Mouse (Mus musculus) CH12F3 (cell line): ENCODE measurements around the gene Ldlrad2.
"Not testable (repeated sequence)": the region's sequence is repeated elsewhere in the genome, so short reads cannot be mapped to it uniquely, and the experiment has no call there.

Source experiments
- in situ Hi-C: fragments of 300-500 bp; cut with MboI; formaldehyde crosslinking; loops from 2 replicates; pipeline ENCODE4 v1.14.3; 2020; ENCODE audit warnings: low sequenced_read_pairs

Ldlrad2 gene

DNA sequence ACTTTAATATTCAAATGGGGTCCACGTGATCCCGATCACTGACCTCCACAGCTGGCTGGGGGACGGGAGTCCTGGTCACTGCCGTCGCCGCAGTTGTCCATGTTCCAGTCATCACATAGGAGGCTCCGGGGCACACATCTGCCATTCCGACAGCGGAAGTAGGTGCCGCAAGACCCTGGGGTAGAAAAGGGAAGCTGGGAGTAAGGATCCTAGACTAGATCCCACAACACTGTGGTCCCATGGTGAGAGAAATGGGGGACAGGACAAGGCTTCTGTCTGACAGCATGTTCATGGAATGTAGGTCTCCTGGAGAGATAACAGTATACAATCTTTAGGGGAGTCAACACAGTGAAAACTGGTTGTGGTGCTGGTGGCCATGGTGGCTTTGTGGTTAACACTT lies at the start of gene Ldlrad2:
TSS of gene Ldlrad2 (minus strand) at position 101 of the 400 bp plus-strand sequence.
- in situ Hi-C loops, result no loop called here

DNA sequence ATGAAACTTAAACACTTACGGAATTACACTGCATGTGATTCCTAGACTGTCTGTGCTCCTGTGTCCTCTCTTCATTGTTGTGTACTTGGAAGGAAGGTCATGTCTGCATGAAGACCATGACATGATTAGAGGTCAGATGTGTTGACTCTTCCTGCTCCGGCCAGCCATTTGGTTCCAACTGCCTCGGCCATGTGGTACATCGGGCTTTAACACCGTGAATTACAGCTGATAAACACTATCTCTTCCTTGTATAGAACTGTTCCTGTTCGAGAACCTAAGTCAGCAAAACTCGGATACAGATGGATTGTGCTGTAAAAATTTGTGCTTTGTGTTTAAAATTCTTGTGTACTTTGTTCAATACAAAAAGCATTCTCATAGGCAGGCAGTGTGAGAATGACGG lies 48.5 kb upstream of the Ldlrad2 start:
- in situ Hi-C loops, result no loop called here

DNA sequence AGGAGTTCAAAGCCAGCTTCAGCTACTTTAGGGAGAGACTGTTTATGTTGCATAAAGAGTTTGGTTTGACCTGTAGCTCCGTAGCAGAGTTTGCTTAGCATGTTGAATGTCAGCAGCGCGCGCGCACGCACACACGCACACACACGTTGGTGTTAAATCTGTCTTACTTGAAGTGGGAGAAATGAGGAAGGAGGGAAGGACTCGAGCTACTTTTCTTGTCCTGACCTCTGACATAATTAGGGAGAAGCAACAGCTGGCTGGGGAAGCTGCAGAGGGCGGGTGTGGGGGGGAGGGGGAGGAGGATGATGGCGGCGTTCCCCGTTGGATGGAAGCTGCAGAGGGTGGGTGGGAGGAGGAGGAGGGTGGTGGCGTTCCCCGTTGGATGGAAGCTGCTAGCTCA lies 35.9 kb upstream of the Ldlrad2 start:
- in situ Hi-C loops, result no loop called here

DNA sequence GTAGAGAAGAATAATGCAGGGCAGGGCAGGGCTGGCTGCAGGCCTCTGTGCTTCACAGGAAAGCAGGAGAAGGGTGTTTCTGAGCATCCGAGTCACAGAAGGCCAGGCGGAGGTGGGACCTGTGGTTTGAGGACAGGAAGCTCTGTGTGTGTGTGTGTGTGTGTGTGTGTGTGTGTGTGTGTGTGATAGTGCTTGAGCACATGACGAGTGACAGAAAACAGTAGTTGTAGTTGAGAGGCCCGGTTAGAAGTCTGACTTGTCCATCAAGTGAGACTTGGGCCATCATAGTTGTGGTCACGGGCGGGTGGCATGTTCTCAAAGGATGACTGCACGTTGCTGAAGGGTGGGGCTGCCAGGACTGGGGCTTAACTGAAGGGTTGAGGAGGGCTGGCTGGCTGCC lies 35.3 kb upstream of the Ldlrad2 start:
- in situ Hi-C loops, result no loop called here

DNA sequence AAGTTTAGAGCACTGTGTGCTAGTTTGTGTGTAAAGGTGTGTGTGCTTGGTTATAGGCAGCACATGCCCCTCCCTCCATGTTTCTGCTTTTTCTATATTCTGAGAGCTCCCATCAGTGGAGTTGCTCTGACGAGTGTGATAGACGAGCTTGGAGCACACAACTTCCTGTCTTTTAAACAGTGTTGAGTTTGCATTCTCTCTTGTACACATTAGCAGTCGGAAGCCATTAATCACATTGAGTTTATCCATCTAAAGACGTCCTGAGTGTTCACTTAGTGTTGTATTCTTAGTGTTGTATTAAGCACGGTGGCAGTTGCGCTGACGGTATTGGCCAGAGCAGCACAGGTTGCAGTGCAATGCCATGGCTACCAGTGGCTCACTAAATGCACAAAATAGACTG lies 34.9 kb upstream of the Ldlrad2 start:
- in situ Hi-C loops, result no loop called here

DNA sequence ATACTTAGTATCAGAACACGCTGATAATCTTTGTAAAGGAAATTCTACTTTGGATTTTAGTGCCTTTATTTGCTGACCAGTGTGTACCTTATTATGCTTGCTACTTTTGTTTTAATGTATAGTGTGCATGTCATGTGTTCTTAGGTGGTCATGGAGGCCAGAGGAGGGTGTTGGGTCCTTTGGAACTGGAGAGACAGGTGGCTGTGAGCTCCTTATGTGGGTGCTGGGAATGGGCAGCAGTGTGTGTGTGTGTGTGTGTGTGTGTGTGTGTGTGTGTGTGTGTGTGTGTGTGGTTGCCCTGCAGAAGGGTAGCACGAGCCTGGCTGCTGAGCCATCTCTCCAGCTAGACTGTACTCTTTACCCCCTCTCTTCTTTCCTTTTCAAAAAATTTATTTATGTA lies 32.7 kb upstream of the Ldlrad2 start:
- in situ Hi-C loops, result no loop called here

DNA sequence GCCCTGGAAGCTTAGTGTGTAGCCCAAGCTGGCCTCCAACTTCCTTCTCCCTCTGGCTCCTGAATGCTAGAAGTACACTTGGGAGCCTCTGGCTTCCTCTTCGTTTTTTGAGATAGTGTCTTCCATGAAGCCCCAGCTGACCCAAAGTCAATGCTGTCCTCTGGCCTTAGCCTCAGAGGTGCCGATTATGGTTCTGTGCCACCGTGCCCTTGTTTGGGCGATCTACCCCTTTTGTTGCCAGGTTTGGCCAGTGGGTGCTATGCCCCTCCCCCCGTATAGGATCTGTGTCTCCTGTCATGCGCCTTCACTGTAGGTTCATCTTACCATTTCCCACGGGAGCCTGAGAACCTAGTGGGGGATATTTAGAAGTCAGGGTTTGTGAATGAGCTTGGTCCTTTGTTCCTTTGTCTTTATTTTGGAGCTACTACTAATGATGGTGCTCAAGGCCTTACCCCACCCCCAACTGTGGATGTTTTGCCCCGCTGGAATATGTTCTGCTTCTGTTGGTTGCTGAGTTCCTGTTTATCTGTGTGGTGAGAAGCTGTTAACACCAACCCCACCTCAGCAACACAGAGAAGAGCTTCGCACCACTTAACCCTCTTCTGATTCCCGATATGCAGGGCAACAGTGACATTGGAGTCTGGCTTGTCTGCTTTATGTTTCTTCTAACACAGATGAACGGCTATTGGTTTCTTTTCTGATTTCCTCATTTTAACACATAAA lies 29.2 kb upstream of the Ldlrad2 start:
- in situ Hi-C loops, result no loop called here

DNA sequence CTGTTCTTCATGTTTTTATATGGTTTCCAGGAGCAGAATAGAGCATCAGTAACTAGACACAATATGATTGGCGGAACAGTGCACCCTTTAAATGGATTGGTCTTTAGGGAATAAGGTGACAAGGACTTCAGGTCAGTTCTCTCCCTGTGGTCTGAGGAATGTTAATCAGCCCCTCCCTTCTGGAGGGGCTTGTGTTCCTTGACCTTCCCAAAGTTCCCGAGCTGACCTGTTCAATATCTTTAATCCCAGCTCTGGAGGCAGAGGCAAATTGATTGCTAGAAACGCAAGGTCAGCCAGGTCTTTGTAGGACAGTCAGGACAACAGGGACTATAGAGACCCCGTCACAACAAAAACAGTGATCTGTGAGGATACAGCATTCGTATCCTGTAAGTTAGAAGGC lies 24.2 kb upstream of the Ldlrad2 start:
- in situ Hi-C loops, result no loop called here

DNA sequence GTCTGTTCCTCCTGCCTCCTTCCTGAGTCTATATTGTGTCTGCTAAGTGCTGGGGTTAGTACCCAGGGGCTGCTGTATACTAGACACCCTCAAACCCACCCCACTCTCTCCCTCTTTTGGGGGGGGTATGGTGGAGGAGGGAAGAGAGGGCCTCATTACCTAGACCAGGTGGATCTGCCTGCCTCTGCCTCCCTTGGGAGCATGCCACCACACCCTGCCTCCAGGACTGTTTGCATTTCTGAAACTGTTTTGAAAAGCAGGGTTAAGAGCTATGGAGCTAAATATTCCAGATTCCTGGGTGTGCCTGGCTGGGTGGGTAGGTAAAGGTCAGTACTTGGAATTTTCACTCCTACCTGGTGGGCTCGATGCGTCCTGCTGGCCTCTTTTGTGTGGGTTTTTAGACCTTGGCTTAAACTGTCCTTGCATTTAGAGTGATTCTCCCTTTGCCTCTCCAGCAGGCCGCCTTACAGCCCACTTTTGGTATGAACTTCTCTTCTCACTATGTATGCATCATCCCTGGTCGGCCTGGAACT lies 22.8 kb upstream of the Ldlrad2 start:
- in situ Hi-C loops, result no loop called here

DNA sequence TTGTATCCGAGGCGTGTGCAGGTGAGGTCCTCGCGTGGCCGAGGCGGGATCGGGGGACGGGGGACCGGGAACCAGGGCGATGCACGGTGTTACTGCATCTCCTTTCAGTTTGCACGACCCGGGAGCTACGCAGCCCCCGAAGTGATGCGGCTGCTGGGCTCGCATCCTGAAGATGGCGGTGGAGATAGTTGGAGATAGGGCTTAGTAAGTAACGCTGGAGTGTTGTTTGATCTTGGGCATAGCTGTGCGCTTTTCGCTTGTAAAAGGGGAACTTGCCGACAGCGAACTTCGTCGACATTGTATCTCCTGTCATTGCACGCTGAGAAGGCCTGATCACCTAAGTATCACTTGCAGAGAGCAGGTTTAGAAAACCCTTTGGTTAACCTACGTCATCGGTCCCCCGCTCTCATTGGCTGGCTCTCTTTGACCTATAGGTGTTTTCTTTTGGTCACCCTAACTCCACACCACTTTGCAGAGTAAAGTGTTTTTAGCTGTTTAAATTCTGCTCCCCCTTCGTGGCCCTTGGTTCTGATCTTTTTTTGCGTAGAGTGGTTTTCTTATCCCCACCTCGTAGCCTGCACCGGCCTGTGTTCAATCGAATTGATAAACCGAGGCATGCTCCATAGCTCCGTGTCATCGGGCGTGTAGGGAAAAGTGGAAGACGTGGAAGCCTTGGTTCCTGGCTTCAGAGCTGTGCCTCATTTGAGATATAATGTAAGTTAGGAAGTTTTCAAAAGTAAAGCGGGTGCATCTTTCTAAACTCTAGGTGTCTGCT lies 20.3 kb upstream of the Ldlrad2 start:
- in situ Hi-C loops, result no loop called here

DNA sequence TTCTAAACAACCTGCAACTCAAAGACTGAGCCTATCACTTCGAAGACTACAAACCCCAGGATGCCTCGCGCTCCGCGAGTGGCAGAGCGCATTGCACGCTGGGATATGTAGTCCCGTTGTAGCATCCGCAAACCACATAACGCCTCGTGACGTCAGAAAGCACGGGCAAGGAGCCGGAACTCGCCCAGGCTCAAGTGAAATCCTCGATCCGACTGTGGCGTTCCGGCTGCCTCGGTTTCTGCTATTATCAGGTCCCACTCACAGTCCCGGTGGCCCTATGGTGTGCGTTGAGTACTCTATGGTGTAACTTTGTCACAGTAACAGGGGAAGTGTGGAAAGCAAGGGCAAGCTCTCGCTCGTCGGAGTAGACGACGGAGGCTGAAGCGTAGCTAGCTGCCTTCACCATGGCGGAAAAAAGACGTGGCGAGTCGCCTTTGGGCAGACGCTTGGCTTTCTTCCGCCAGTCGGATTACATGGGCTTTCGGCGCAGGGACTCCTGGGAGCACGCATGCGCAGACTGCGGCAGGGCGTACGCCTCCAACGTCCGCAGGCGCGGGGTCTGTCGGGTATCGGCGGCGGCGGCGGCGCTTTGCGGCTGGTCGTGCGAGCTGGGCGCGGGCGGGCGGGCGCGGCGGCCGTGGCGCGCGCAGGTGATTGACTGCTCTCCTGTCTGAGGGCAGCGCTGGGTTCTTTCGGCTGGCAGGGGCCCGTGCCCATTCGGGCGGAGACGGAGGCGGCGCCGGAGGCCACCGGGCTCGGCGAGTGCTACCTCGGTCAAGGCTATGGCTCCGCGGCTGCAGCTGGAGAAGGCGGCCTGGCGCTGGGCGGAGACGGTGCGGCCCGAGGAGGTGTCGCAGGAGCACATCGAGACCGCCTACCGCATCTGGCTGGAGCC lies 19.5 kb upstream of the Ldlrad2 start, which contains the start of gene Usp48:
TSS of gene Usp48 (plus strand) at position 155 of the 895 bp plus-strand sequence.
- in situ Hi-C loops, result no loop called here

DNA sequence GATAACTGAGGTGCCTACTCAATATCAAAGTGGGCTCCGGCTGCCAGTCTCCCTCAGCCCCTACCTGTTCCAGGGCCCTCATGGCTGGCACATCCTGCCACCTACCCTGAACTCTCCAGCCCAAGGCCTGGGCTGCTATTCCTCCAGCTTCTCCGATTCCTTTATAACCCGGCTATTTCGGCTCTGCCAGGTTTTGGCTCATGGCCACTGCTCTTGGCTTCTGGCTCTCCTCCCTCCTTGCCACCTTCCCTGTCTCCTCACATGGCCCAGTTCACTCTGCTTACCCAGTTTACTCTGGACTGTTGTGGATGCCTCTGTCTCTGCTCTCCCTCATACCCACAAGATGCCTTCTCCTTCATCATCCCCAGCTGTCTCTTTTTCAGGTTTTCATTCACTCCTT lies 16.6 kb upstream of the Ldlrad2 start:
- in situ Hi-C loops, result no loop called here

DNA sequence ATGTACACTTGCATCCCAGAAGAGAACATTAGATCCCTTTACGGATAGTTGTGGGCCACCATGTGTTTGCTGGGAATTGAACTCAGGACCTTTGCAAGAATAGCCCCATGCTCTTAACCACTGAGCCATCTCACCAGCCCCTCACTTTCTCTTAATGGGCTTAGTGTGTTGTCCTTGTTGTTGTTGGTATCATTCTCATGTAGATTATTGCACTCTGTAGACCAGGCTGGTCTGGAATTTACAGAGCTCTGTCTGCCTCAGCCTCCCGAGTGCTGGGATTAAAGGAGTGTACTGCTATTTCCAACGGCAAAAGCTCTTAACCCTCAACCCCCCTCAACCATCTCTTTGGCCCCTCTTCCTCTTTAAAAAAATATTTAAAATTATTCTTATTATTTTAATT lies 15.2 kb upstream of the Ldlrad2 start:
- in situ Hi-C loops, result no loop called here

DNA sequence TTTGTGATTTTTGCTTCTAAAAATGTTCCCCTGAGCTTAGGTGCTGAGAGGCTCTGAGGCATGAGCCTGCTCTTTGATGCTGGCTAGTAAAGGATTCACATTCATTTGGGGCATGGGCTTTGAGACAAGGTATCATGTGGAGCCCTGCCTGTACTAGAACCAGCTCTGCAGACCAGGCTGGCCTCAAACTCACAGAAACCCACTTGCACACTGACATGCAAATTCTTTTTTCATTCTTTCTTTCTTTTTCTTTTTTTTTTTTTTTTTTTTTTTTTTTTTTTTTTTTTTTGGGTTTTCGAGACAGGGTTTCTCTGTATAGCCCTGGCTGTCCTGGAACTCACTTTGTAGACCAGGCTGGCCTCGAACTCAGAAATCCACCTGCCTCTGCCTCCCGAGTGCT lies 14.7 kb upstream of the Ldlrad2 start:
- in situ Hi-C loops, result not testable (repeated sequence)

DNA sequence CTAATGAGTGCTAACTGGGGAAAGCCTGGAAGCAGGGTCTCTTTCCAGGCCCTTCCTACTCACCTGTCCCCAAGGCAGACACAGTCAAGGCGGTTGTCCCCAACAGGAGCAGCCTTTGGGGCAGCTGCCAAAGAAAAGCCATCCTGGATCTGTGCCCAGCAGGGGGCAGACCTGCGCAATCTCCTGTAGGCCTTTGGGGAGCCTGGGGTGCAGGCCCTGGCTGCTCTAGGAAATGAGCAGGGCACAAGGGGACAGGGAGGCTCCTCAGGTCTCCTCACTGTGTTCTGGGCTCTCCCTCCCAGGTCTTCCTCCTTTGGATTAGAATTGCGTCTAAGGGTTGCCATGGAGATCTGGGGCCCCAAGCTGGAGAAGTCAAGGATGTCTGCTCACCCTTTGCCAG lies 7.4 kb upstream of the Ldlrad2 start:
- in situ Hi-C loops, result no loop called here

DNA sequence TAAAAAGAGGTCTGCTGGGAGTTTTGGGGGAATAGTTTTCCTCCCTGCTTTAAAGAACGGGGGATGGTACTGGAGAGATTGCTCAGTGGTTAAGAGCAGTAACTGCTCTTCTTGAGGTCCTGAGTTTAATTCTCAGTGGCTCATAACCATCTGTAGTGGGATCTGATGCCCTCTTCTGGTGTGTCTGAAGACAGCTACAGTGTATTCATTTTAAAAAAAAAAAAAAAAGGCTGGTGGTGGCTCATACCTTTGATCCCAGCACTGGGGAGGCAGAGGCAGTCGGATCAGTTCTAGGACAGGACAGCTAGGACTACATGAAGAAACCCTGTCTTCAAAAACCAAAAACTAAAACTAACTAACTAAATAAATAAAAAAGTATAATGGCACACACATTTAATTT lies 5.9 kb upstream of the Ldlrad2 start:
- in situ Hi-C loops, result no loop called here

DNA sequence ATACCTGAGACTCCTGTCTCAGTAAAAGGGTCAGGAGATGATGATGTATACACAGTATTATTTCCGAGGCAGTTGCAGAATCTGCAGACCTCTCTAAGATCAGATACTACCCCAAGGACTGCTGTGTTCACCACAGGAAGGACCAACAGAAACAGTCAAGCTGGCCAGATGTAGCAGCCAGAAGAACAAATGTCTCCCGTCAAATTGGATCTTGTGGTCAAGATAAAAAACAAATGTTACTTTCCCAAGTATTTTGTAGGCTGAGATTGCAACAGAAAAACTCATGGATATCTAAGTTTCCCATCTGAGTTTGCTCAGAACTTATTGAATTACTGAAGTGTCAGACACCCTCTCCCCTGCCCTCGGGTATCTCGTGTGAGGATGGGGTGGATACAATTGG lies 5.4 kb upstream of the Ldlrad2 start:
- in situ Hi-C loops, result no loop called here

DNA sequence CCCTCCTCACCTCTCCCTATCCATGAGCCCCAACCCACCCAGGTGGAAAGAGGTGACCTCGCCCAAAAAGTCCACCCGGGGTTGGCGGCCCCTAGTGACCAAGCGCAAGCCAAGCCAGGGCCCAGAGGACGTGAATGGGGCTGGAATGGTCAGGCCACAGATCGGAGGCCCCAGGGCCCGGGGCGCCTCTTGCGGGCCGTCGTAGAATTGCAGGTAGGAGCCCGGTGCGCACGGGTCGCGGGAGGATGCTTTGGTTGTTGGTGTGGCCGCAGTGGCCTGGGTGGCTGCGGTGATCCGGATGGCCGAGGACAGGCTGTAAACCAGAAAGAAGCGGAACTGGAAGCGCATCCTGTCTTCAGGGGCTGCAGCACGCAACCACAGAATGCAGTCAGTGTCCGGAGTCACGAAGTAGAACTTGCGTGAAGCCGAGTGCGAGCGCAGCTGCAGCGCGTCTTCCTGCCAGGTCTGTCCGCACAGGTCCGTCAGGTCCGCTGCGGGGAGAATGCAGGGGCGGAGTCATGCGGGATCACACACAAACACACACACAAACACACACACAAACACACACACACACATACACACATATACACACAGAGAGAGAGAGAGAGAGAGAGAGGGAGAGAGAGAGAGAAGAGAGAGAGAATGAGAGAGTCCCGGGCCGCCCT lies 3.9 kb upstream of the Ldlrad2 start:
- in situ Hi-C loops, result no loop called here

DNA sequence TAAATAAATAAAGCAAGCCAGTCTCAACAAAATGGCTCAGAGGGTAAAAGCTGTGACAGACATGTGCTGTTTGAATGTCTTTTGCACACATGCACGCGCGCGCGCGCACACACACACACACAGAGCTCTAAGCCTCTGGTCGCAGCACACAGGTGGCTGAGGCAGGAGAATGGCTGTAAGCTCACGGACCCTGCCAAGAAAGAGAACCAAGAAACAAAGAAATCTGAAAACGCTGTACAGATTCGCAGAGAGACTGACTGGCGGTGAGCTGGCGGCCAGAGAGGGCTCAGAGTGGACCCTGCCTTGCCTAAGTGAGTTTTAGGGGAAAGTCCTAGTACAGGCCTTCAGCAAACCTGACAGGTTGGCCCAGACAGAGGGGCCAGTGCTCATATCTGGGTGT lies 3.1 kb upstream of the Ldlrad2 start:
- in situ Hi-C loops, result no loop called here

DNA sequence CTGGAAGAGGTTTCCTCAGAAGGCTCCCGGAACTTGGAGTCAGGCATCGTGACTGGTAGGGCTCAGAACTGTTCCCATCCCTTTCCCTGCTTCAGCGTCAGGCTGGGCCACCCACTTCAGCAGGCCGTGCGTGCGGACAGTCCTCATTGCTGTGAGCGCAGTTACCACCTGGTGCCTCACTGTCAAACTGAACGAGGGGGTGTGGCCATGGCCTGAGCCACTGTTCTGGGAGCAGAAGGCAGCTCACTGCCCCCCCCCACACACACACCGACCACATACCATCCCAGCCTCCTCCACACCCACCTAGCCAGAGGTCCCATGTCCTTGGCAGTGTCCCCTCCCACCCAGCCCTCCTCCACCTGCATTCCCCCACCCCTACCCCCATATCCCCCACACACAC lies 4.5 kb downstream of the Ldlrad2 start:
- in situ Hi-C loops, result no loop called here
